Mouse (Mus musculus) liver, adult 2 months (tissue): ENCODE data around the gene Stk38l.

Source experiments
- CTCF ChIP-seq: fragments of 200-500 bp; IDR thresholded peaks from 2 replicates; pipeline ENCODE4 v1.5.1; 2011; ENCODE audit warnings: low read depth, low read length, control low read depth
- POLR2A ChIP-seq: fragments of 200-500 bp; IDR thresholded peaks from 2 replicates; pipeline ENCODE4 v1.6.1; 2011; ENCODE audit warnings: low read length, control low read depth; ENCODE audit not compliant: insufficient read depth; ENCODE audit errors: extremely low read depth

- no peak for TF ChIP-seq POLR2A
- no peak for TF ChIP-seq CTCF
Observed at GRCm38 (mm10) chr6:146764593-146764992, 39.8 kb downstream of the Stk38l start.
